8 mouse cellular contexts compared by ENCODE assay signal in genomic region chr6:31088147-31088972, GRCm38 (mm10).
DNase-seq lines count a peak whose midpoint lies in the region; ATAC-seq lines count a peak whose summit lies in the region.

No protein-coding gene starts in this region.

- H3K36me3 ChIP-seq in embryonic facial prominence, embryonic 10.5 days (replicated peaks) = no peaks in the 10 kb centered on the region
- H3K36me3 ChIP-seq in hindbrain, embryonic 16.5 days (ENCODE audit: control insufficient read depth, insufficient read depth, low read length) = no peaks in the 10 kb centered on the region

- H3K9me3 ChIP-seq in embryonic facial prominence, embryonic 10.5 days = no peaks in the 10 kb centered on the region
- no peaks in the 10 kb centered on the region for H3K9me3 ChIP-seq in hindbrain, embryonic 16.5 days (ENCODE audit: control insufficient read depth, low read length)

- peak; percentile 53 for ATAC-seq in hindbrain, embryonic 16.5 days

- peak overlapping the region; percentile 60 for H3K4me2 ChIP-seq in hindbrain, embryonic 16.5 days (ENCODE audit: low read length)

- H3K27me3 ChIP-seq in embryonic facial prominence, embryonic 10.5 days (replicated peaks; ENCODE audit: low read depth, poor library complexity, severe bottlenecking) = no peaks in the 10 kb centered on the region
- no peaks in the 10 kb centered on the region for H3K27me3 ChIP-seq in hindbrain, embryonic 16.5 days (replicated peaks; ENCODE audit: control insufficient read depth, insufficient read depth, low read length)

- peak overlapping the region; percentile 28; the same call in 1 of the 2 replicates for H3K4me3 ChIP-seq in embryonic facial prominence, embryonic 10.5 days
- H3K4me3 ChIP-seq in hindbrain, embryonic 16.5 days (ENCODE audit: low read length) = peak overlapping the region; percentile 32

- peak overlapping the region; percentile 24; the same call in 1 of the 2 replicates for H3K27ac ChIP-seq in embryonic facial prominence, embryonic 10.5 days (replicated peaks)
- peak overlapping the region; percentile 61 for H3K27ac ChIP-seq in hindbrain, embryonic 16.5 days (ENCODE audit: low read depth, low read length)

- intact Hi-C loops in heart, postnatal 36 days (cut with DNase I) = no loop called here

- peak; percentile 64 to 67 for DNase-seq in heart, adult 18-20 months
- no peak for DNase-seq in heart, postnatal 36 days
- DNase-seq in embryonic facial prominence, embryonic 10.5 days (ENCODE audit: low spot score) = no peak
- DNase-seq in mesoderm, embryonic 11.5 days (ENCODE audit: low read depth, low spot score) = peak; percentile 48
- no peak for DNase-seq in urinary bladder, postnatal 36 days (ENCODE audit: low spot score in 2 of 2)
- no peak for DNase-seq in embryo, embryonic 10 days (ENCODE audit: low spot score)
- DNase-seq in spleen, postnatal 10 days (ENCODE audit: low spot score in 2 of 2) = no peak

- peak overlapping the region; percentile 51 for H3K9ac ChIP-seq in hindbrain, embryonic 16.5 days (ENCODE audit: low read depth, low read length)

- WGBS in embryonic facial prominence, embryonic 10.5 days = 64% methylated on average over 18 of the region's 18 CpGs
- 15% methylated on average over 18 of the region's 18 CpGs for WGBS in hindbrain, embryonic 16.5 days

- peaks cover 25% of the 10 kb centered on the region for H3K4me1 ChIP-seq in embryonic facial prominence, embryonic 10.5 days
- H3K4me1 ChIP-seq in hindbrain, embryonic 16.5 days (ENCODE audit: control insufficient read depth, insufficient read depth, low read depth, low read length) = peaks cover 19% of the 10 kb centered on the region

Comparison
In these comparisons a context has a peak if more than half of its experiments do, and no peak if none do; other contexts are left out.
1. DNase-seq: peak in heart, adult 18-20 months (2 of 2) and mesoderm, embryonic 11.5 days (single experiment); none in heart, postnatal 36 days (0 of 2), embryonic facial prominence, embryonic 10.5 days (single experiment), urinary bladder, postnatal 36 days (0 of 2), embryo, embryonic 10 days (single experiment) and spleen, postnatal 10 days (0 of 2).